Mouse (Mus musculus) c-Kit-positive CD71-positive TER-119-positive erythroid progenitor cells, embryonic 14.5 days (primary cell): ENCODE measurements around the gene Gsg1l.

Experiments used
- DNase-seq: peaks from one replicate; pipeline ENCODE4 v3.0.0-alpha.2; 2013; ENCODE audit warnings: low spot score

Gene Gsg1l

DNA sequence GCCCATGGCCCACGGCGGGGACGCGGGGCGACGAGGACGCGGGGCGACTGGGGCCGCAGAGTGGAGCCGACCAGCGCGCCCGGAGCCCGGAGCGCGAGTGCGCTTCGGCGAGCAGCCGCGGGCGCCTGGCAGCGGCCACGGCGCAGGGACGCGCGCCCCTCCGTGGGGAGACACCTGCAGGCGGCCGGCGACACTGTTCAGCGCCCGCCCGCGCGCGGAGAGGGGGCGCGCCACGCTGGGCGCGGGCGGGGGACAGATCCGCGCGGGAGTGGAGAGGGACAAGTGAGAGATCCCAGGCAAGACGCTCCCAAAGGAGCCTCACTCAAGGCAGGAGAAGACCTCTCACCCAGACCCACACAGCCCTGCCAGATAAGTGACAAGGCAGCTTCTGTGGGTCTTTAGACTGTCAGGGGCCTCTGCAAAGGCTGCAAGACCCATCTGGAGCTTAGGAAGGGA, at the start of gene Gsg1l:
Gsg1l (minus strand) TSS at position 126 of the 456 bp plus-strand sequence.
- DNase-seq = no peak

DNA sequence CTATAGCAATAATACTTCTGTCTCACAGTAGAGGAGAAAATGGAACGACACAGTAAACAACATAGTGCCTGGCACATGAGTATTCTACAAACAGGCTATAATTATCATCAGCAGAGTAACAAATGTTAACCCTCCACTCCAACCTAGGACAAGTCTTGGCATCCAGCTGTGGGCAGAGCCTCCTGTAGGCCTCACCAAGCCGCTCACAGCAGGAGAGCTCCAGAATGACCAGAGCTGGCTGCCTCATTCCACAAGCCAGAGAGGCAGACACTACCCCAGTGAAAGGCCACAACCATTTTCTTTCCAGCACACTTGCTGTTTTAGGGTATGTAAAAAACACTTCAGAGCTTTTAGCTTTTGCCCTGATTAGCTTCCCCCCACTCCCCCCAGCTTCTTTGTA, 45.5 kb upstream of the Gsg1l start:
- DNase-seq = no peak

DNA sequence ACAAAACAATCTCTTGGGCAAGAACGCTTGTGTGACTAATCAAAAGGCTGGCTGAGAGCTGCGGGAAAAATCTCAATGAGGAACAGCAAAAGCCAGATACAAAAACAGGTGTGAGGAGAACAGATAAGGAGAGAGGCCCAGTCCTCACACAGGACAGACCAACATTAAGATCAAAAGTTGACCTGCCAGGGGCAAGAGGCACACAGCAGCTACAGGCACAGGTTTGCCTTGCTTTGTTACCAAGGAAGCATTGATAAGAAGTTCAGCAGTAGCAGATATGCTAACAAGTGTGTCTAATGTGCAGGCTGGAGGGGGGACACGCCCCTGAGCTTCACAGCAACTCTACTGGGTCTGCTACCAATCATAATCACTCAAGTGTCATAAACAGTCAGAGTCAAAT, 44.3 kb upstream of the Gsg1l start:
- peak; percentile 12 for DNase-seq

DNA sequence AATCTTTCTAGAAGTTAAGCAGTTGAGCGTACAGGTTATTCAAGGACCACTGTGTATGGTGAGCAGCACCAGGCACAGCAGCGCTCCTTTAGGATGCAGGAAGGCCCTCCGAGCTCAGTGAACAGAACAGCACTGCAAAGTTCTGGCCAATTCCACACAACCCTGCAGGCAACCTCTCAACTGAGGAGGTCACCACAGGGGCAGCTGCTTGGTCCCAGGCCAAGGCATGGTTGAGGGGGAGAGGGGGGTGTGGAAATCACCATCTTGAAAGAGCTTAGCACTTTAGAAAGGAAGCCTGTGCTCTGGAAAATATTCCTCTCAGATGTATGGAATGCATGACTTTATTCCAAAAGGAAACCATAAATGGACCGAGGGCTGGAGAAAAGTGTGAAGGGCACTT, 39.3 kb upstream of the Gsg1l start:
- DNase-seq = no peak

DNA sequence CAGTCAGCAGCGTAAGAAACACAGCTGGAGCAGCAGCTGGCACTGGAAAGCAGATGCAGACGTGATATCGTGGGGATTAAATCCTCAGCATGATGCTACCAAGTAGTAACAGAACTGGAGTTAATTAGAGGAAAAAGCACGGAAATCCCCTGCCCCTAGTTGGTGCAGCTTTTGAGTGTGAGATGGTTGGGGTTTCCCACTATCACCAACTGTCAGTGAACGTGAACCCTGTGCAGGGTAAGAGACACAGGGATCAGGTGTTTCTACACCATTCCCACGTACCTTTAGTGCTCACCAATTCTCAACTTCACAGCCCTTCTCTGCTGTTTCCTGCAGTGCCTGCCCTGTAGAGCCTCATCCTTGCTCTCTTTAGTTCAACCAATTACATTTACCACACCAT, 37.6 kb upstream of the Gsg1l start:
- no peak for DNase-seq

DNA sequence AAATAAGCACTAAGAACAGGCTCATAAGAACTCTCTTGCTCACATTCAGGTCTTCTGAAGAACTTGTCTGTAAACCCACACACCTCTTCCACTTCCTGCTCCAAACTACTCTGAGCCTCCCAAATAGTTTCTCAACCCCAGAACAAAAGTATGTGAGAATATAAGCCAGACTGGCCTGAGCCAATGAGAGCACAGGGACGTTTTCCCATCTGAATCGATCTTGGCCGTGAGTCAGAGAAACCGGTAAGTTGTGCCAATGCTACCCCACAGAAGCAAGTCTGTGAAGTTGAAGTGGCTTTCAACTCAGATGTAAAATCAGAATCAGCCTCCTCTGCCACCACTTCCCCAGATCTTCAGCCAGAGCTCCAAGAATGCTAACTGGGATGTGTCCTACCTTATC, 31.1 kb upstream of the Gsg1l start:
- DNase-seq = no peak

DNA sequence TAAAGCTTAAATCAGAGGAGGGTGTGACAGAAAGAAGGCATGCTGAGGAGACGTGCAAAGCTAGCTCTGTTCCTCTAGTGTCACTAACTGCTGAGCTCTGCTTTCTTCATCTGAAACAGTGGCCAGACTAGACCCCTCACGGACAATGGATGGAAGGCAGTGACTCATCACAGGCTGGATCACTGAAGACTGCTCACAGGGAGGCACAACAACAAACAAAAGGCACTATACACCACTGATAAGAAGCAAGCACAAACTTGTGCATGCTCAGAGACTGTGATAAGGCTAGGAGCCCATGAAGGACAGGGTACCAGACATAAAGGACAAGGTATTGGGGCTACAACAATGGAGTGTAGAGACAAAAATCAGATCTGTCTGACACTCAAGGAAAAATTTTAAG, 29.0 kb upstream of the Gsg1l start:
- DNase-seq = no peak

DNA sequence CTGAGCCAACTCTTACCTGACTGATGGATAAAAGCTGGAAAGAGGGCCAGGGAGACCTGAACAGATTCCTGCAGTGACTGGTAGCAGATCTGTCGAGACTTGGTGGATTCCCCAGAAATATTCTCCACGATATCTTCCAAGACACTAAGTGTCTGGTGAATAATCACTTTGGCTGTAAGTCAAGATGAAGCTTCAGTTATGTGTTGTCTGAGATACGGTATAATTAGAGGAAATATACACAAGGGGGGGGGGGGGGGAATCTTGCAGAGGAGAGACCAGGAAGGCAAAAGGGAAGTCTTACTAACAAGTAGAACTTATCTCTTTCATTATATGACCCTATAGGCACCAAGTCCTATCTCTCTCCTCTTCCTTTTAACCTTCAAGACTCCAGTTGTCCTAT, 27.7 kb upstream of the Gsg1l start:
- DNase-seq = no peak

DNA sequence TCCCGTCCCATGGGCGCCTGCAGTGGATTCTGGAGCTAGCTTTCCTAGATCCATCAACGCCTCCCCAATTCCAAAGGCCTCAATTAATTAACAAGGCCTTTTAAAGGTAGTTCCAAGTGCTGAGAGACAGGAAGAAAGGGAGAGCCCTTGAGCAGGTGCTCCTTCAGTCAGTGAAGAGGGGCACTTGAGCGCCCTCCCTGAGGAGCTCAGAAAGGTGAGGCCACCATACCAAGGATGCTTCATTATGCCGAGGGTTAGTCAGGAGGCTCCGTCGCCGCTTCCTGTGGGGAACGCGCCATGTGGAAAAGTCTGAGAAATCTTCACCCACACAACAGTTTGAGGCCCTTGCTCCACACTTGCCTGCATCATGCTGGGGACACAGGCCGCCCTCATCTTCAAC, 18.2 kb upstream of the Gsg1l start:
- no peak for DNase-seq

DNA sequence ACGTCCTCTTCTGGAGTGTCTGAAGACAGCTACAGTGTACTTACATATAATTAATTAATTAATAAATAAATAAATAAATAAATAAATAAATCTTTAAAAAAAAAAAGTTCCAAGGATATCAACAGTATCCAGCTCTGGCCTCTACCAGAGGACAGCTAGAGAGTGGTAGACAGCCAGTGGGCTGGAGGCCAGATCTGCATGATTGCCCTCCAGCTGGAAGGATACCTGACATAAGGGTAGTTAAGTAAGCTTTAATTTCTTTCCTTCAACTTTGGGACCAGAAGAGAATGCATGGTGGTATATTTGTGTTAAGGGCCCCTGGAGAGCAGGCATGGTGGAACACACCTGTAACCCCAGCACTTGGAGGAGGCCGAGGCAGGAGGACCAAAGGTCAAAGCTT, 17.6 kb upstream of the Gsg1l start:
- DNase-seq = no peak

DNA sequence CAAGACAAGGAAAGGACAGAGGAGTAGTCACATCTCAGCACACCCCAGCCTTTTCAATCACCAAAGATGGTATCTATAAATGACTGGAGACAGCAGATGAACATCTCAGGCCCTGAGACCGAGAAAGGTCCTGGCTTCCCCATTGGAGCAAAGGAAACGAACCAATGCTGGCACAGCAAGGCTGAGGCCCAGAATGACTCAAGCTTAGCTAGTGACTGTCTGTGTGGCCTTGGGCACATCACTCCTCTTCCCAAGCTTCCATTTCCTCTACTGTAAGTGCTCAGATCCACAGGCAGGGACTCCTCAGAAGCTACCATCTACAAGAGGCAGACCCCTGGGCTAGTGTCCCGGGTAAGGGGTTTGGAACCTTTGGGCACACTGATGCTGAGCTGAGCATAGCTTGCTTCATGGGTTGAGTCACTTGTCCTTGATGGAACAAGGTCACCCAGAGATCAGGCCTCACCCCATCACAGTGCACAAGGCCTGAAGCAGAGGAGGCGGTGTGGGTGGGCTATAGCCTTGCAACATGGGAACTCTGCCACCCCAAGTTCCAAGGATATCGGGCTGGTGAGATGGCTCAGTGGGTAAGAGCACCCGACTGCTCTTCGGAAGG, 17.1 kb upstream of the Gsg1l start:
- DNase-seq = no peak

DNA sequence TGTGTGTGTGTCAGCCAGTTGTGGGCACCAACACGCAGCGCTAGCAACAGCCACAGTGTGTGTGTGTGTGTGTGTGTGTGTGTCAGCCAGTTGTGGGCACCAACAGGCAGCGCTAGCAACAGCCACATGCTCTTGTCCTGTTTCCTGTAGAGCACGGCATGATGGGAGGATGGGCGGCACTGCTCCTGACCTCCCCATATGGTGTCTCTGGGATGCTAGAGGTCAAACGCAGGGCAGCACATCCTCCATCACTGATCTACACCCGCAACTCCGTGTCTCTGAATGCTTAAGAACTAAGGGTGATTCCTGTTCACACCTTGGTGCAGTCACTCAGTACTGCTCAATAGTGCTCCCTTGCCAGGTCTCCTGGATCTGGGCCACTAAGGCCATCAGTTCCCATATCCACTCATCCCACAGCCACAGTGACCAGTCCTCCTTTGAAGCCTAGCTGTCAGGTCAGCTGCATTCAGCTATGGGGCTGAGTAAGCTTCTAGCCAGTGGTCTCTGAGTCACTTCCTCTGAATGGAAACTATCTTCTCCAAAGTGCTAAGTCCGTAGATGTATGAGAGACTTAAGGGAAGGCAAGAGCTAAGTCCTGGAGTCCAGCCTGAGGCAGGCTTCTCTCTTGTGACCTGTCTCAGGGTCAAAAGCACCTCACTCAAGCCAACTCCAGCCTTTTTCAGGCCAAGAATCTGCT, 15.2 kb upstream of the Gsg1l start:
- DNase-seq = no peak

DNA sequence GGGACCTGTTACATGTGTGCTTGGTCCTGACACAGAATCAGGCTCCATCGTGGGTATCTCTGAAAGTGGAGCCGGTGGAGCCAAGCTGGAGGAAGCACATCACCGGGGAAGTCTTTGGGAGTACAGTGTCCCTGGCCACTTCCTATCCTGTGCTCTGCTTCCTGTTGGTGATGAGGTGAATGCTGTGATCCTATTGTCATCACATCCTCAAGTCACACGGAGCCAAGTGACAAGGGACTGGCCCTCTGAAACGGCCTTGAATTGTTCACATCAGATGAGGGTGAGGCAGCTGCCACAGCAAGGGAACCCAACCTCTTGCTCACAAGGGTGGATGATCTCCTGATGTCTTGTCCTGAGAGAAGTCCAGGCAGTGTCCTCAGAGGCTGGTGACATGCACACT, 14.4 kb upstream of the Gsg1l start:
- no peak for DNase-seq

DNA sequence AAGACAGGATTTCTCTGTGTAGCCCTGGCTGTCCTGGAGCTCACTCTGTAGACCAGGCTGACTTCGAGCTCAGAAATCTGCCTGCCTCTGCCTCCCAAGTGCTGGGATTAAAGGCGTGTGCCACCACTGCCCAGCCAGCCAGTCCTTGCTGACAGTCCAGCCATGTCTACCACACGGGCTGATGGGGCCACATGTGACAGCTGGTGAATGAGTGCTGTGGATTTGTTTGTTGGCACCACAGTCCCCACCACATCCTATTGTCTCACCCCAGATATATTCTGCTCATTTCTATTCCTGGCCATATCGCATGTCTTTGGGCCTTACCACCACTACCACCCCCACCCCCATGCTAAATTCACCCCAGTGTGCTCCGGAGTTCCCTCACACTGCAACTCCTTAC, 12.5 kb upstream of the Gsg1l start:
- DNase-seq = no peak

DNA sequence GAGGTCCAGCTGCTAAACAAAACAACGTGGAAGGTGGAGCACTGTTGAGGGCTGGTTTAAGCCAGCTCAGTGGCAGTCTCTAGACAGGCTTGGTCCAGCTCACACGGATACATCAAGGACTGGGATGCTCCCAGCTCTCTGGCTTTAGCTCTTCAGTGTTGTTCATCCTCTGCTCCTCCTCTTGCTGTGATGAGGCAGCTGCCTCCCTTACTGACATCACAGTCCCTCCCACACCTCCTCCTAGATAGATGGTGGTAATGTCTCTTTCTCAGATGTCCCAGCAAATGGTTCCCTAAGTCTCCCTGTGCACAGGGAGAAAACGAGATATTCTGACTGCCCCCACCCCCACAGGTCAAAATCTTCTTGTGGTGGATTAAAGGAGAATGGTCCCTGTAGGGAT, 11.0 kb upstream of the Gsg1l start:
- DNase-seq = no peak

DNA sequence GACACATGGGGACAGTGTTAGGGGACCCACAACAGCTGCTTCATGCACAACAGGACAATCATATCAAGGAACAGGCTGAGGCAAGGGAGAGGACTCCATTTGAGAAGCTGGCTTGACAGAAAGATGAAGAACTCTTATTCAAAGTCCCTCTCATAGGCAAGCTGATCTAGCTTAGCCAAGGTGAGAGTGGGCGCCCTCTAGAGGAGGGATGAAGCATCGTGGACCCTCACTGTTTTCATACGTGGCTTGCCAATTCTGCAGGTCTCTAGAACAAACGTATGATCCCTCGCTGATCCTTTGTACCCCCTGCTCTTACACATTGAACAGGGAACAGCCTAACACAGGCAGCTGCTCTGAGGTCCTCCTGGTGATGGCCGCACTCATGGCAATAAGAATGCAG, 7.6 kb upstream of the Gsg1l start:
- DNase-seq = peak; percentile 57

DNA sequence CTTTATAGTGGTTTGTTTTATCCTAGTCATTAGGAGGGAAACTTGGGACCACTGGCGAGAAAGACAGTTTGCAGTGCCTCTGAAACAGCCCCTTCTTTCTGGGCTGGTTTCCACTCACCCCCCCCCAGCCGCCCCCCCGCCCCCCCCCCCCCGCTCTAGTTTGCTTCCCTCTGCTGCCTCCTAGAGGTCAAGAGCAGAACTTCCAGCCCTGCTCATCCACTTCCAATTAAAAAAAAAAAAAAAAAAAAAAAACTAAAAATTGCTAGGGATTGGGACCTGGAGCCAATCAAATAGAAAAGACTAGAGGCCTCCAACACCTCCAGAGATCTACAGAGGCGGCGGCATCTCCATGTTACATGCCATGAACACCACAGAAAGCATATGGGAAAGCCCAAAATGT, 5.9 kb upstream of the Gsg1l start:
- peak; percentile 14 for DNase-seq

DNA sequence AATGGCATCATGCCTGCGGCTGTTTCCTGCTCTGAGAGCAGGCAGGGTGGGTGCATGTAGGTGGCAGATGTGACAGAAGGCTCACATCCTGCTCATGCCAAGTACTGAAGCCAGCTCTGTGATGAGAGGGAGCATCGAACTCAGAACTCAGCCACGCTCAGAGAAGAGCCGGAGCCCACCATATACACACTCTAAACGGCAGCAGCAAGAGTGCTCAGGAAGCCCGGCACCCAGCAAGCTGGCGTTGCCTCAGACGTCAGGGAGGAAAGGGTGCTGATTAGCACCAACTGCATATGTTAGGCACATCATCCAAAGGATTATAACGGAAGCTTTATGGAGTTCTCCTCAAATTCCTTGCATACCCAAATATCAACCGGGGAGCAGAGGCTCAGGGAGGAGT, 5.4 kb upstream of the Gsg1l start:
- DNase-seq = no peak

DNA sequence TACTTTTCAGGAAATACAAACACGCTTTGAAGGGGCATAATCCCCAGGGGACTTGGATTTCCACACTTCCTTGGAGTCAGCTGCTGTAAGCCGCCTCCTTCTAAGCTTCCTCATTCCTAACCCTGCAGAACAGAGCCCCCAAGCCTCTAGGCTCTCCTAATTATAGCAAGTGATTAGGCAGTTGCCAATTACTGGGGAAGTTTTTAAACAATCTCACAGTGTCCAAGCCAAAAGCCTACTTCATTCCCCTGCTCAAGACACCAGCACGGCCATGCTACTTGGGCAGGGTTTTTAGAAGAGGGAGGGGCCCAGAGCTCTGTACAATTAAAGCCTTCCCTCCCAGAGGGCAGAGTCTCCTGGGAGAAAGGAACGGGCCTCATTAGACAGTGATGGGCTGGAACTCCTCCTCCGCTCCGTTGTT, 4.1 kb upstream of the Gsg1l start:
- DNase-seq = no peak

DNA sequence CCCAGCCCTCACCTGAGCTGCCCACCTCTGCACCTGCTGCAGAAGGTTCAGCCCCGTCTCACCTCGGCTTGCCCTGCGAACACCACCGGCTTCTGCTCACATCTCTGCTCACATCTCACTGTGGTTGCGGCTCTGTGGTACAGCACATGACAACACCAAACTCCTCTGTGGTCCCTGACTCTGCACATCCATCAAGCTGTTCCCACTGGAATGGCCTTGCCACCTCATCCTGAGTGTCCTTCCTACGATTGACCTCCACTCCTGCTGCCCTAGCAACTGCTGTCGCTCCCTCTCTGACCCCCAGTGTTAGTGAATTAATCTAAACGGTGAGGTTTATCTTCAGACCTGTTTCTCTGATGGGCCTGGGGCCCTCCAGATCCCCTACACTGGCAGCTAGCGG, 2.9 kb upstream of the Gsg1l start:
- DNase-seq = no peak

DNA sequence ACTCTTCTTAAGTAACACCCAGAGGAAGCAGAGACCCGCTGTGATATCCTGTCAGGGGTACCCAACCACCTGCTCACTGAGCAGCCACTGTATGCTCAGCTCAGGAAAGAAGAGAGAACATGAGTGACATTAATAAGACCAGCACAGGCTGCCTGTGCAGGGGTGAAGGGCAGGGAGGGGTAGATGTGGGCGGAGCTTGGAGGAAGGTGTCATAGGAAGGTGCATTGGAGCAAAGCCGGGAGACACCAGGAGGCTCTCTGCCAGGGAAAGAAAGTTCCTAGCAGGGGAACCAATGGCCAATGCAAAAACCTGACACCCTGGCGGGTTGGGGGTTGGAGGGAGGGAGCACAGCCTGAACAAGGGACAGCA, 1.8 kb upstream of the Gsg1l start:
- DNase-seq = no peak

DNA sequence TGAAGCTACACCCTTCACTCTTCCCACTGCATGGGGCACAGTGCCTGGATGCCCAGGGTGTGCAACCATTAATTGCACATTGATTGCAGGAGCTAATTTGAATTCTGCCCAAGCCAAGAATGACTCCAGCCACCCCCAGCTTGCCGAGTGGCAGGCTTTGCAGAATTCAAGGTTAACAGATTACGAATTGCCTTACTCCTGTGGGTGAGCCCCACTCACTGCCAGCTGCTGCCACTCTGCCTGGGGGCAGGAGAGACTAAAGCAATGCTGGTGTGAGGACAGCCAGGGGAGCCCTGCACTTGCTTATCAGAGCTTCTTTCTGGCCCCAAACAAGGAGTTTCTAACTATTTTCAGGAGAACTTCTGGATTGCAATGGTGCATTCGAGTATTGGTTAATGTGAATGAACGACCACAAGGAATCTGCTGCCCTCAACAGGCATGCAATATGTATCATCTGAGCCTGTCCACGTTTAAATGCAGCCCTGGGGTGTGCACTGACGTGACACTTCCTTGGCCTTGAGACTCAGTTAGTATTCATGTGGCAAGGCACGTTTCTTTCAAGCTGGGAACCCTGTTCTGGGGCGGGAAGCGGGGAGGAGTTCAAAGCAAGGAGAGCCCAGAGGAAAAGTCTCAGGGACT, 1.2 kb upstream of the Gsg1l start:
- DNase-seq = no peak

DNA sequence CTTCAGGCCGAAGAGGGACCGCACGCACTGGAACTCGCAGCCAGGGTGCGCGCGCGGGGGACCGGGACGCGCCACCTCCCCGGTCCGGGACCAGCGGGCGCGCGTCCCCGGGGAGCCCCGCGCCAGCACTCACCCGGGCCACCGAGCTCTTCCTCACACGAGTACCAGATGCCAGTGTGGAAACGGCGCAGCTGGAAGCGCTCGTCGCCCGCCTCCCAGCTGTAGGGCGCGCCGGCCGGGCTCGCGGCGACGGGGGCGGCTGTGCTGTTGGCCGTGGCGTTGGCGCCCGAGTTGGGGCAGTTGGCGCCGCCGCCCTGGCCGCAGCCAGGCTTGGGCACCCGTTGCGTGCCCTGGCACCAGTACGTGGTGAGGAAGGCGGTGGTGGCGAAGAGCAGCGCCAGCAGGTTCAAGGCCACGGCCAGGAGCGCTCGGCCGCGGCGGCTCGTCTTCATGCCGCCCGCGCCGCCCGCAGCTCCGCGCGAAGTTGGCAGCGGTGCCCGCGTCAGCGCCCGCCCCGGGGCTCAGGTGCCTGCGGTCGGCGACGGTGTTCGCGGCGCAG, 405 bp downstream of the Gsg1l start:
- DNase-seq = no peak
